Mouse (Mus musculus) urinary bladder, postnatal 10 days (tissue): ENCODE results near the gene Pla2g4c.

Experiments used
- DNase-seq: peaks from one replicate; pipeline ENCODE4 v3.0.0; 2022; ENCODE audit warnings: low spot score

Pla2g4c gene

GRCm38 (mm10) chr7:13380588-13380987, 56.1 kb downstream of the Pla2g4c start:
- no peak for DNase-seq

GRCm38 (mm10) chr7:13397832-13398231, 73.4 kb downstream of the Pla2g4c start, which contains the start of gene Cabp5:
Cabp5 (plus strand) TSS chr7:13398132.
- DNase-seq: no peak
